Comparison of ENCODE assay signal across 20 mouse cellular contexts in the genomic region with DNA sequence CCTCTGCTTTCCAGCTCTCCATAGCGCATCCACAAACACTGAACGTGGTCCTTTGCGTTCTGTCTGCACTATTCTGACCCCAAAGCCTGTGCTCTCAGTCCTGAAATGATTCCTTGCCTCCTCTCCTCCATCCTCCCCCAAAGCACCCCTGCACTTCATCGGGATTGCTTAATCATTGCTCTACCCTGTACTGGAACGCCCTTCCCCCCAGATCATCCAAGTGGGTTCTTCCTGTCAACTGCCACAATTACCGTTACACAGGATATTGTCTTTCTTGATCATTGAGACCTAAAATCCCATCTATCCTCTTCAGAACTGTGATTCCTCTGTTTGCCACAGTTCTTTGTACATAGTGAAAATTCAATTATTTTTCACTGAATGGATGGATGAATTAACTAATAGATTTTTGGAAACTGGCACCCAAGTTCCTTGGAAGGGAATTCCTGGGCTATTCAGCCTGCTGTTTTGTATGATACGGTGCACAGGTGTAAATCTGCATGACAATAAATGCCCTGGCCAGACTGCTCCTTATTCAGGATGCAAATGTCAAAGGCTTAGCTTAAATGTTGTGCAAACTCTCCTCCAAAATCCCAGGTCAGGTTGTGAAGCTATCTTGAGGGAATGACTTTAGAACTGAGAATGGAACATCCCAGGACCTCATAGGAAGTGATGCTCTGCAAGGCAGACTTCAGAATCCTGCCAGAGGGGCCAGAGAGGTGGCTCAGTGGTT. TPM values are rescaled to one million over a fixed set of nuclear protein-coding genes. Genes with fewer than 3 reads are reported as not detected.
"Had no signal": no experiment of that assay in that cellular context is flagged by ENCODE, and none has a peak within 500 bp of the region (broad histone marks: within the 10 kb centered on the region; RNA-seq: fewer than 3 reads in every experiment).

No protein-coding gene starts in this region.

- H3K9me3 ChIP-seq: midbrain, embryonic 10.5 days; midbrain, embryonic 13.5 days; neural tube, embryonic 13.5 days; neural tube, embryonic 15.5 days had no signal

- H3K36me3 ChIP-seq: midbrain, embryonic 10.5 days; midbrain, embryonic 13.5 days; neural tube, embryonic 13.5 days; neural tube, embryonic 15.5 days had no signal

- H3K27me3 ChIP-seq: midbrain, embryonic 13.5 days; neural tube, embryonic 13.5 days; neural tube, embryonic 15.5 days had no signal

- H3K4me3 ChIP-seq: midbrain, embryonic 10.5 days; midbrain, embryonic 13.5 days; myocyte; neural tube, embryonic 13.5 days; neural tube, embryonic 15.5 days had no signal

- DNase-seq: lung, adult 18-20 months; lung, embryonic 14.5 days; lung, postnatal 10 days; lung, postnatal 4 days; retina, postnatal 1 day; right cerebral cortex, adult 18-20 months; right cerebral cortex, postnatal 25 days; right cerebral cortex, postnatal 4 days; spleen, adult 18-20 months; thymus, adult 18-20 months; thymus, postnatal 14 days; thymus, postnatal 36 days had no signal

- H3K4me1 ChIP-seq: midbrain, embryonic 13.5 days; neural tube, embryonic 13.5 days; neural tube, embryonic 15.5 days had no signal

- ATAC-seq: midbrain, embryonic 13.5 days; midbrain, embryonic 16.5 days had no signal

RNA-seq across cellular contexts. Expression of a gene that starts 15.8 kb away (rescaled TPM):
- total RNA-seq: megakaryocyte-erythroid progenitor cell, adult 5-6 weeks had no signal
- polyA plus RNA-seq: lung, embryonic 14.5 days; myocyte; small intestine, adult 2 months had no signal
